Mouse (Mus musculus): ENCODE measurements around the gene Acp4. TPM values are rescaled to one million over a fixed set of nuclear protein-coding genes. Genes with fewer than 3 reads are reported as not detected.

Gene Acp4
- total and polyA plus RNA-seq, 3 experiments, result 0.57 TPM; not detected in 2

DNA sequence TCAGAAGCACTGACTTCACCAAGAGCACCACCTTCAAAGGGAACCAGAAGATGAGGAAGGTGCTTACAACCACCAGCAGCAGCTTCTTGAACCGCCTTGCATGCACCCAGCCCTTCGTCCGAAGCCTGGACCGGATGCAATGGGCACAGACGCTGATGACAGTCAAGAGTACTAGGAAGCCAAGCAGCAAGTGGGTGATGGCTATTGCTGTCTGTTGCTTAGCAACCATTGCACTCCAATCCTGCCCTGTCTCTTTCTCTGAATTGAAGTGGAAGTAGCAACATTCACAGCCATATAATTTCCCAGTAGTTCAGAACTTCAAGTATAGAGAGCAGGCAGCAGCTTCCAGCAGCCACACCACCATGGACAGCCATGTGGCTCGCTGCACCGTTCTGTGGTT, 24.4 kb upstream of the Acp4 start:
- Histone ChIP-seq H3K9ac (ENCODE audit: insufficient read depth, low read depth) (no peak overlapping the region), H3K27ac (ENCODE audit: insufficient read depth, low read depth) (no peak overlapping the region), H3K27me3 (replicated peaks) (peaks cover 50% of the 10 kb centered on the region), H3K4me2 (ENCODE audit: insufficient read depth, low read depth, poor library complexity, severe bottlenecking) (no peak overlapping the region), H3K4me3 (replicated peaks in 1 of 3; ENCODE audit: low read depth in 2 of 3, low read length in 2 of 3, poor library complexity in 1 of 3) (no peak overlapping the region), H3K79me2 (replicated peaks; ENCODE audit: control insufficient read depth, extremely low read depth, insufficient read depth, poor library complexity, severe bottlenecking) (no peaks in the 10 kb centered on the region), H3K4me1 (ENCODE audit: control insufficient read depth in 1 of 2, insufficient read depth in 2 of 2) (no peaks in the 10 kb centered on the region), H3K9me3 (replicated peaks; ENCODE audit: low read length) (peaks cover 6% of the 10 kb centered on the region), H3K36me3 (replicated peaks in 1 of 2; ENCODE audit: control insufficient read depth in 1 of 2, insufficient read depth in 1 of 2, low read length in 1 of 2) (no peaks in the 10 kb centered on the region)
- dilution Hi-C loops (cut with MboI; ENCODE audit: extremely low pct_ligation_motif_present, extremely low pct_unique_long_range_greater_than_20kb, low sequenced_read_pairs) (no loop called here), in situ Hi-C loops (cut with MboI; ENCODE audit: low pct_ligation_motif_present, low pct_unique_long_range_greater_than_20kb, low sequenced_read_pairs) (no loop called here)
- DNase-seq (ENCODE audit: extremely low read depth), result no peak
- TF ChIP-seq SIN3A (IDR thresholded peaks at IDR 0.05; ENCODE audit: low read length) (no peak), ZMIZ1 (IDR thresholded peaks at IDR 0.05; ENCODE audit: low read depth, low read length) (no peak), NRF1 (IDR thresholded peaks at IDR 0.05; ENCODE audit: low read depth, low read length) (no peak), MAX (IDR thresholded peaks at IDR 0.05; ENCODE audit: low read length) (no peak)

DNA sequence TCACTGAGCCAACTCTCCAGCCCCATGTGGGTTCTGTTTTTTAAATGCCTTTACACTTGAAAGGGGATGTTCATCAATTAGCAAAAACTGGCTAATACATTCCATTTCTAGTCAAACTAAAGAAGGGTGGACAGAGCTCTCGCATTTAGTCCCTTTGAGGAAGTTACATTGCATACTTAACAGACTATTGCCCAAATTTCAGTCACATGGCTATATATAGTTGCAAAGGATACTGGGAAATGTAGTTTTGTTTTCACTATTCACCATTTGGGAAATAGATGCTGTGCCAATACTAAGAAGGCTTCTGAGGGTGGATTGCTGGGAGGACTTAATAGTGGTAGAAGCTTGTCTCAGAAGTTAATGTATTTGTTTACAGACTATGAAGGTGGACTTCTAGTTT, 23.8 kb upstream of the Acp4 start:
- Histone ChIP-seq H3K4me3 (replicated peaks in 1 of 3; ENCODE audit: low read depth in 2 of 3, low read length in 2 of 3, poor library complexity in 1 of 3) (no peak overlapping the region), H3K9ac (ENCODE audit: insufficient read depth, low read depth) (no peak overlapping the region), H3K4me2 (ENCODE audit: insufficient read depth, low read depth, poor library complexity, severe bottlenecking) (no peak overlapping the region), H3K36me3 (replicated peaks in 1 of 2; ENCODE audit: control insufficient read depth in 1 of 2, insufficient read depth in 1 of 2, low read length in 1 of 2) (no peaks in the 10 kb centered on the region), H3K27ac (ENCODE audit: insufficient read depth, low read depth) (no peak overlapping the region), H3K79me2 (replicated peaks; ENCODE audit: control insufficient read depth, extremely low read depth, insufficient read depth, poor library complexity, severe bottlenecking) (no peaks in the 10 kb centered on the region), H3K9me3 (replicated peaks; ENCODE audit: low read length) (peaks cover 6% of the 10 kb centered on the region), H3K27me3 (replicated peaks) (peaks cover 46% of the 10 kb centered on the region), H3K4me1 (ENCODE audit: control insufficient read depth in 1 of 2, insufficient read depth in 2 of 2) (no peaks in the 10 kb centered on the region)
- no peak for TF ChIP-seq SMC3 (IDR thresholded peaks at IDR 0.05; ENCODE audit: low read depth, low read length)
- peak; percentile 50 for TF ChIP-seq HCFC1 (IDR thresholded peaks at IDR 0.05; ENCODE audit: low read depth, low read length)
- in situ Hi-C loops (cut with MboI; ENCODE audit: low pct_ligation_motif_present, low pct_unique_long_range_greater_than_20kb, low sequenced_read_pairs), result no loop called here
- dilution Hi-C loops (cut with MboI; ENCODE audit: extremely low pct_ligation_motif_present, extremely low pct_unique_long_range_greater_than_20kb, low sequenced_read_pairs), result no loop called here
- DNase-seq (ENCODE audit: extremely low read depth), result no peak

DNA sequence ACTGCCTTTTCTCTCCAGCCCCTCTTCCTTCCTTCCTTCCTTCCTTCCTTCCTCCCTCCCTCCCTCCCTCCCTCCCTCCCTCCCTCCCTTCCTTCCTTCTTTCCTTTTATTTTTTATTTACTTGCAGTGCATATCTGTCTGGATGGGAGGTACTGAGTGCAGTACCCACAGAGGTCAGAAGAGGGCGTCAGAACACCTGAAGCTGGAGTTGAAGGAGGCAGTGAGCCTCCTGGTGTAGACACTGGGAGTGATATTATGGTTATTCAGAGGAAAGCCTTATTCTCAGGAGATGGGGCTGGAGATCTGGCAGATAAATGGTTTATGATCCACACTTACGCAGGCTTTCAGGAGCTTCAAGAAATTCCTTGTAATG, 20.1 kb upstream of the Acp4 start:
- Histone ChIP-seq H3K9me3 (replicated peaks; ENCODE audit: low read length) (peaks cover 6% of the 10 kb centered on the region), H3K79me2 (replicated peaks; ENCODE audit: control insufficient read depth, extremely low read depth, insufficient read depth, poor library complexity, severe bottlenecking) (no peaks in the 10 kb centered on the region), H3K4me2 (ENCODE audit: insufficient read depth, low read depth, poor library complexity, severe bottlenecking) (no peak overlapping the region), H3K4me1 (ENCODE audit: control insufficient read depth in 1 of 2, insufficient read depth in 2 of 2) (no peaks in the 10 kb centered on the region; a peak in 1 of 4 replicates), H3K4me3 (replicated peaks in 1 of 3; ENCODE audit: low read depth in 2 of 3, low read length in 2 of 3, poor library complexity in 1 of 3) (no peak overlapping the region), H3K9ac (ENCODE audit: insufficient read depth, low read depth) (no peak overlapping the region), H3K27me3 (replicated peaks) (peaks cover 28% of the 10 kb centered on the region), H3K36me3 (replicated peaks in 1 of 2; ENCODE audit: control insufficient read depth in 1 of 2, insufficient read depth in 1 of 2, low read length in 1 of 2) (no peaks in the 10 kb centered on the region), H3K27ac (ENCODE audit: insufficient read depth, low read depth) (no peak overlapping the region)
- peak; percentile 52 for DNase-seq (ENCODE audit: extremely low read depth)
- in situ Hi-C loops (cut with MboI; ENCODE audit: low pct_ligation_motif_present, low pct_unique_long_range_greater_than_20kb, low sequenced_read_pairs), result no loop called here
- dilution Hi-C loops (cut with MboI; ENCODE audit: extremely low pct_ligation_motif_present, extremely low pct_unique_long_range_greater_than_20kb, low sequenced_read_pairs), result no loop called here
- TF ChIP-seq SMC3 (IDR thresholded peaks at IDR 0.05; ENCODE audit: low read depth, low read length) (peak; percentile 69), RCOR1 (conservative IDR thresholded peaks at IDR 0.05; ENCODE audit: low read depth, low read length) (no peak), UBTF (IDR thresholded peaks at IDR 0.05; ENCODE audit: low read depth, low read length) (no peak), EP300 (IDR thresholded peaks at IDR 0.05; ENCODE audit: low read length) (no peak), USF1 (IDR thresholded peaks at IDR 0.05; ENCODE audit: low read depth, low read length) (no peak), CTCF (conservative IDR thresholded peaks at IDR 0.05 in 1 of 2, IDR thresholded peaks at IDR 0.05 in 1 of 2; ENCODE audit: low read depth in 2 of 2, low read length in 2 of 2) (peak; percentile 54 to 74), CHD1 (IDR thresholded peaks at IDR 0.05; ENCODE audit: low read depth, low read length) (no peak), GABPA (IDR thresholded peaks at IDR 0.05; ENCODE audit: insufficient replicate concordance, low read depth, low read length) (no peak), MXI1 (IDR thresholded peaks at IDR 0.05; ENCODE audit: low read depth, low read length) (no peak), JUN (IDR thresholded peaks at IDR 0.05; ENCODE audit: insufficient read depth, low read depth, low read length) (no peak), MAZ (IDR thresholded peaks at IDR 0.05; ENCODE audit: low read depth, low read length) (no peak), RAD21 (IDR thresholded peaks at IDR 0.05; ENCODE audit: low read depth, low read length) (peak; percentile 57)
